Mouse (Mus musculus) neural tube, embryonic 13.5 days (tissue): ENCODE data around the gene Pdgfb. TPM values are rescaled to one million over a fixed set of nuclear protein-coding genes. Genes with fewer than 3 reads are reported as not detected.
A peak's percentile ranks its signal among the peaks of the same experiment; 100 is the strongest.

ENCODE experiments used
- ATAC-seq: fragments of 200-750 bp; cut with Nextera tagmentation; 2 replicates; pipeline ENCODE4 v1.8.0; 2017; ENCODE audit warnings: low read depth, mild to moderate bottlenecking, moderate TSS enrichment, moderate library complexity
- H3K27ac ChIP-seq: fragments of 300-500 bp; sonication (generic); replicated peaks from 2 replicates; pipeline ENCODE4 v1.5.1; 2015; ENCODE audit warnings: moderate library complexity, mild to moderate bottlenecking, inconsistent platforms
- H3K27me3 ChIP-seq: fragments of 300-500 bp; sonication (generic); 2 replicates; pipeline ENCODE4 v1.6.1; 2015; ENCODE audit warnings: mild to moderate bottlenecking, inconsistent platforms
- H3K36me3 ChIP-seq: fragments of 300-500 bp; sonication (generic); 2 replicates; pipeline ENCODE4 v1.6.1; 2015; ENCODE audit warnings: mild to moderate bottlenecking, inconsistent platforms
- H3K4me1 ChIP-seq: fragments of 300-500 bp; sonication (generic); replicated peaks from 2 replicates; pipeline ENCODE4 v1.6.1; 2015; ENCODE audit warnings: inconsistent platforms
- H3K4me2 ChIP-seq: fragments of 300-500 bp; sonication (generic); 2 replicates; pipeline ENCODE4 v1.6.1; 2015; ENCODE audit warnings: inconsistent platforms, mild to moderate bottlenecking, moderate library complexity
- H3K4me3 ChIP-seq: fragments of 300-500 bp; sonication (generic); 2 replicates; pipeline ENCODE4 v1.5.1; 2015; ENCODE audit warnings: mild to moderate bottlenecking, inconsistent platforms
- H3K9ac ChIP-seq: fragments of 300-500 bp; sonication (generic); 2 replicates; pipeline ENCODE4 v1.6.1; 2015; ENCODE audit warnings: moderate library complexity, mild to moderate bottlenecking, inconsistent platforms
- H3K9me3 ChIP-seq: fragments of 300-500 bp; sonication (generic); 2 replicates; pipeline ENCODE4 v1.6.1; 2016; ENCODE audit warnings: inconsistent platforms
- WGBS: fragments of 180-500 bp; shearing (Covaris S2); methylation state at CpG from one replicate; pipeline ENCODE4 v1.1.7; 2015; 5-methylcytosine and 5-hydroxymethylcytosine counted together
- polyA plus RNA-seq: library from polyadenylated mRNA; unstranded; fragments of >200 nt; fragmentation: Nextera tagmentation; extraction: Ambion mirVana; gene quantifications from 2 replicates; pipeline ENCODE4 v1.2.1, GENCODE M21; 2015

The Pdgfb gene
- polyA plus RNA-seq, 1 experiment from 2014 or later = 3.3 TPM

- WGBS = 73% methylated on average over 19 of the region's 19 CpGs
- H3K4me2 ChIP-seq = no peak overlapping the region
- H3K36me3 ChIP-seq = no peaks in the 10 kb centered on the region
- no peak for ATAC-seq
- no peak overlapping the region for H3K9ac ChIP-seq
- H3K27ac ChIP-seq = 0 out of 2 replicates have a peak overlapping the region, but pooled peaks have one; percentile 28
- H3K9me3 ChIP-seq = no peaks in the 10 kb centered on the region
- no peaks in the 10 kb centered on the region for H3K4me1 ChIP-seq
- H3K27me3 ChIP-seq = no peaks in the 10 kb centered on the region
- H3K4me3 ChIP-seq = no peak overlapping the region
Measured at GRCm38 (mm10) chr15:80051092-80051761, 36.5 kb upstream of the Pdgfb start.

GRCm38 (mm10) chr15:80050093-80050492 is 35.3 kb upstream of the Pdgfb start:
- Histone ChIP-seq H3K36me3 (no peaks in the 10 kb centered on the region), H3K4me2 (no peak overlapping the region), H3K27me3 (no peaks in the 10 kb centered on the region), H3K4me1 (no peaks in the 10 kb centered on the region), H3K9ac (no peak overlapping the region), H3K27ac (no peak overlapping the region), H3K4me3 (no peak overlapping the region), H3K9me3 (0 out of 2 replicates have a peak, but pooled peaks cover 3% of the 10 kb centered on the region)
- 71% methylated on average over 4 of the region's 4 CpGs for WGBS
- ATAC-seq = no peak

GRCm38 (mm10) chr15:80047973-80048372 is 33.2 kb upstream of the Pdgfb start:
- no peak overlapping the region for H3K27ac ChIP-seq
- no peak overlapping the region for H3K9ac ChIP-seq
- no peaks in the 10 kb centered on the region for H3K36me3 ChIP-seq
- 65% methylated on average over 5 of the region's 5 CpGs for WGBS
- ATAC-seq = no peak
- H3K4me2 ChIP-seq = no peak overlapping the region
- H3K4me3 ChIP-seq = no peak overlapping the region
- H3K4me1 ChIP-seq = no peaks in the 10 kb centered on the region
- 0 out of 2 replicates have a peak, but pooled peaks cover 3% of the 10 kb centered on the region for H3K9me3 ChIP-seq
- no peaks in the 10 kb centered on the region for H3K27me3 ChIP-seq

GRCm38 (mm10) chr15:80047242-80047641 is 32.5 kb upstream of the Pdgfb start:
- Histone ChIP-seq H3K4me1 (no peaks in the 10 kb centered on the region), H3K9me3 (0 out of 2 replicates have a peak, but pooled peaks cover 3% of the 10 kb centered on the region), H3K27me3 (no peaks in the 10 kb centered on the region), H3K27ac (no peak overlapping the region), H3K4me2 (no peak overlapping the region), H3K4me3 (no peak overlapping the region), H3K36me3 (no peaks in the 10 kb centered on the region), H3K9ac (no peak overlapping the region)
- no peak for ATAC-seq
- WGBS = 71% methylated on average over 2 of the region's 2 CpGs

GRCm38 (mm10) chr15:80045749-80046148 is 31.0 kb upstream of the Pdgfb start:
- Histone ChIP-seq H3K27me3 (no peaks in the 10 kb centered on the region), H3K4me1 (no peaks in the 10 kb centered on the region), H3K4me2 (no peak overlapping the region), H3K4me3 (no peak overlapping the region), H3K9me3 (0 out of 2 replicates have a peak, but pooled peaks cover 3% of the 10 kb centered on the region), H3K27ac (no peak overlapping the region), H3K36me3 (no peaks in the 10 kb centered on the region), H3K9ac (no peak overlapping the region)
- no peak for ATAC-seq
- 100% methylated on average over 2 of the region's 2 CpGs for WGBS

GRCm38 (mm10) chr15:80044249-80044648 is 29.5 kb upstream of the Pdgfb start:
- Histone ChIP-seq H3K4me2 (no peak overlapping the region), H3K9ac (no peak overlapping the region), H3K27me3 (no peaks in the 10 kb centered on the region), H3K9me3 (0 out of 2 replicates have a peak, but pooled peaks cover 3% of the 10 kb centered on the region), H3K36me3 (no peaks in the 10 kb centered on the region), H3K27ac (no peak overlapping the region), H3K4me3 (no peak overlapping the region), H3K4me1 (no peaks in the 10 kb centered on the region)
- ATAC-seq = no peak
- 92% methylated on average over 10 of the region's 10 CpGs for WGBS

- ATAC-seq = no peak
- 0 out of 2 replicates have a peak, but pooled peaks cover 3% of the 10 kb centered on the region for H3K9me3 ChIP-seq
- no peaks in the 10 kb centered on the region for H3K27me3 ChIP-seq
- WGBS = 75% methylated on average over 4 of the region's 4 CpGs
- no peak overlapping the region for H3K4me3 ChIP-seq
- H3K36me3 ChIP-seq = no peaks in the 10 kb centered on the region
- no peak overlapping the region for H3K9ac ChIP-seq
- no peak overlapping the region for H3K27ac ChIP-seq
- H3K4me2 ChIP-seq = no peak overlapping the region
- H3K4me1 ChIP-seq = no peaks in the 10 kb centered on the region
Measured at GRCm38 (mm10) chr15:80042152-80042551, 27.4 kb upstream of the Pdgfb start.

- Histone ChIP-seq H3K9me3 (no peaks in the 10 kb centered on the region), H3K4me3 (no peak overlapping the region), H3K9ac (no peak overlapping the region), H3K4me1 (no peaks in the 10 kb centered on the region), H3K27ac (no peak overlapping the region), H3K36me3 (no peaks in the 10 kb centered on the region), H3K27me3 (no peaks in the 10 kb centered on the region), H3K4me2 (no peak overlapping the region)
- no peak for ATAC-seq
- 92% methylated on average over 2 of the region's 2 CpGs for WGBS
Measured at GRCm38 (mm10) chr15:80038110-80038391, 23.3 kb upstream of the Pdgfb start.

GRCm38 (mm10) chr15:80037255-80038109 is 22.7 kb upstream of the Pdgfb start:
- ATAC-seq = no peak
- Histone ChIP-seq H3K4me1 (no peaks in the 10 kb centered on the region), H3K4me3 (no peak overlapping the region), H3K27ac (no peak overlapping the region), H3K9ac (no peak overlapping the region), H3K36me3 (no peaks in the 10 kb centered on the region), H3K9me3 (no peaks in the 10 kb centered on the region), H3K27me3 (no peaks in the 10 kb centered on the region), H3K4me2 (no peak overlapping the region)
- WGBS = 84% methylated on average over 11 of the region's 11 CpGs

- no peak for ATAC-seq
- Histone ChIP-seq H3K4me3 (no peak overlapping the region), H3K9ac (no peak overlapping the region), H3K27ac (no peak overlapping the region), H3K27me3 (no peaks in the 10 kb centered on the region), H3K9me3 (no peaks in the 10 kb centered on the region), H3K36me3 (no peaks in the 10 kb centered on the region), H3K4me2 (no peak overlapping the region), H3K4me1 (no peaks in the 10 kb centered on the region)
- WGBS = 84% methylated on average over 6 of the region's 6 CpGs
Measured at GRCm38 (mm10) chr15:80035341-80035885, 20.6 kb upstream of the Pdgfb start.

- Histone ChIP-seq H3K36me3 (no peaks in the 10 kb centered on the region), H3K27me3 (no peaks in the 10 kb centered on the region), H3K4me2 (no peak overlapping the region), H3K4me3 (no peak overlapping the region), H3K4me1 (no peaks in the 10 kb centered on the region), H3K9ac (no peak overlapping the region), H3K27ac (no peak overlapping the region), H3K9me3 (no peaks in the 10 kb centered on the region)
- no peak for ATAC-seq
Measured at GRCm38 (mm10) chr15:80034913-80035312, 20.1 kb upstream of the Pdgfb start.

GRCm38 (mm10) chr15:80034366-80034765 is 19.6 kb upstream of the Pdgfb start:
- Histone ChIP-seq H3K9me3 (no peaks in the 10 kb centered on the region), H3K27me3 (no peaks in the 10 kb centered on the region), H3K36me3 (no peaks in the 10 kb centered on the region), H3K4me2 (no peak overlapping the region), H3K4me3 (no peak overlapping the region), H3K9ac (no peak overlapping the region), H3K27ac (no peak overlapping the region), H3K4me1 (no peaks in the 10 kb centered on the region)
- ATAC-seq = no peak
- 72% methylated on average over 7 of the region's 7 CpGs for WGBS
